Mouse (Mus musculus) embryonic facial prominence, embryonic 10.5 days (tissue): ENCODE measurements around the gene Bik. TPM values are rescaled to one million over a fixed set of nuclear protein-coding genes. Genes with fewer than 3 reads are reported as not detected.
"Not testable (repeated sequence)": the region's sequence is repeated elsewhere in the genome, so short reads cannot be mapped to it uniquely, and the experiment has no call there.

Experiments used
- DNase-seq: peaks from one replicate; pipeline ENCODE4 v3.0.0-alpha.2; 2017; ENCODE audit warnings: low spot score
- H3K27ac ChIP-seq: fragments of 300-500 bp; sonication (generic); replicated peaks from 2 replicates; pipeline ENCODE4 v1.5.1; 2016; ENCODE audit warnings: mild to moderate bottlenecking
- H3K27me3 ChIP-seq: fragments of 300-500 bp; sonication (generic); replicated peaks from 2 replicates; pipeline ENCODE4 v1.6.1; 2016; ENCODE audit warnings: low read depth, mild to moderate bottlenecking; ENCODE audit not compliant: poor library complexity, severe bottlenecking
- H3K36me3 ChIP-seq: fragments of 300-500 bp; sonication (generic); replicated peaks from 2 replicates; pipeline ENCODE4 v1.6.1; 2016; ENCODE audit warnings: mild to moderate bottlenecking, moderate library complexity
- H3K4me1 ChIP-seq: fragments of 300-500 bp; sonication (generic); 2 replicates; pipeline ENCODE4 v1.6.1; 2016
- H3K4me3 ChIP-seq: fragments of 300-500 bp; sonication (generic); 2 replicates; pipeline ENCODE4 v1.5.1; 2016; ENCODE audit warnings: mild to moderate bottlenecking, moderate library complexity
- H3K9me3 ChIP-seq: fragments of 300-500 bp; sonication (generic); 2 replicates; pipeline ENCODE4 v1.6.1; 2016; ENCODE audit warnings: mild to moderate bottlenecking
- WGBS: fragments of 180-500 bp; shearing (Covaris S2); methylation state at CpG from one replicate; pipeline ENCODE4 v1.1.7; 2016; 5-methylcytosine and 5-hydroxymethylcytosine counted together
- polyA plus RNA-seq: library from polyadenylated mRNA; unstranded; fragments of >200 nt; fragmentation: Nextera tagmentation; extraction: Ambion mirVana; gene quantifications from 2 replicates; pipeline ENCODE4 v1.2.1, GENCODE M21; 2016

Gene Bik
- polyA plus RNA-seq, 1 experiment from 2014 or later = 2.3 TPM

DNA sequence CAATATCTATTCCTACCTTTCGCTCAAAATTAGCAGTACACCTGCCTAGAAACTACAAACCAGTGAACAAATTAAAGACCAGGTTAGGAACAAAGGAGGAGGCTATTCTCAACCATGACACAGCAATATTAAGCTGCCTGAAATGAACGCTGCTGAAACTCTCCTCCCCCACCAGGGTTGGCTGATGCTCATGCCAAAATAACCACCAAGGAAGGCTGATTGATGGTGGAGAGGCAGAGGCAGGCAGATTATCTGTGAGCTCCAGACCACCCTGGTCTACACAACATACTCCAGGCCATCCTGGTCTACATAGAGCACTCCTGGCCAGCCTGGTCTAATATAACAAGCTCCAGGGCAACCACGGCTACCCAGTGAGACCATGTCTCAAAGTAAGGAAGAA lies 31.5 kb upstream of the Bik start:
- peaks cover 7% of the 10 kb centered on the region for H3K4me1 ChIP-seq
- no peaks in the 10 kb centered on the region for H3K9me3 ChIP-seq
- H3K27me3 ChIP-seq = no peaks in the 10 kb centered on the region
- H3K36me3 ChIP-seq = peaks cover 94% of the 10 kb centered on the region
- DNase-seq = no peak
- H3K4me3 ChIP-seq = no peak overlapping the region
- H3K27ac ChIP-seq = no peak overlapping the region
- WGBS = 91% methylated on average over 3 of the region's 3 CpGs

DNA sequence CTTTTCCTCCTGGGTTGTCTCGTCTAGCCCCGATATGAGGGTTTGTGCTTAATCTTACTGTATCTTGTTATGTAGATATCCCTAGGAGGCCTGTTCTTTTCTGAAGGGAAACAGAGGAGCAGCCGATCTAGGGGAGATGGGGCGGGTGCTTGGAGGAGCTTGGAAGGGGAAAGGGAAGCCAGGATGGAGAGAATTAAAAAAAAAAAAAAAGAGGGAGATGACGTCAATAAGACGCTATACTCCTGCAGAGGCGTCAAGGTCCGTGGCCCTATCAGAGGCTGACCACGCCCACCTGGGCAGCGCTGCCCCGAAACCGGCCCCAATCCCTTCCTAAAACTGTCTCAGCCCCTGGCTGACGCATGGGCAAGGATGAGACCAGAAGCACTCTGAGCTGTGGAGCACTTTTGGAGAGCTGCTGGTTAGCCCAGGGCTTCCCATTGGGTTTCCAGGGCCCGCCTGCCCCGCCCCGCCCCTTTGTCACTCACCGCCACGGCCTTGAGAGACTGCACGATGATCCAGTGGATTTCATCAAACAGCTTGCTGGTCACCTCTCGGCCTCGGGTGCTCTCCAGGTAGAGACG lies 30.8 kb upstream of the Bik start:
- Histone ChIP-seq H3K27me3 (no peaks in the 10 kb centered on the region), H3K9me3 (no peaks in the 10 kb centered on the region), H3K4me3 (peak overlapping the region; percentile 42), H3K36me3 (peaks cover 94% of the 10 kb centered on the region), H3K4me1 (peaks cover 7% of the 10 kb centered on the region), H3K27ac (no peak overlapping the region)
- WGBS = 63% methylated on average over 22 of the region's 22 CpGs
- DNase-seq = no peak

GRCm38 (mm10) chr15:83497299-83497698 lies 29.4 kb upstream of the Bik start:
- peaks cover 93% of the 10 kb centered on the region for H3K36me3 ChIP-seq
- peaks cover 7% of the 10 kb centered on the region for H3K4me1 ChIP-seq
- H3K9me3 ChIP-seq = no peaks in the 10 kb centered on the region
- WGBS = 88% methylated on average over 6 of the region's 6 CpGs
- H3K4me3 ChIP-seq = no peak overlapping the region
- no peak overlapping the region for H3K27ac ChIP-seq
- H3K27me3 ChIP-seq = no peaks in the 10 kb centered on the region
- DNase-seq = no peak

DNA sequence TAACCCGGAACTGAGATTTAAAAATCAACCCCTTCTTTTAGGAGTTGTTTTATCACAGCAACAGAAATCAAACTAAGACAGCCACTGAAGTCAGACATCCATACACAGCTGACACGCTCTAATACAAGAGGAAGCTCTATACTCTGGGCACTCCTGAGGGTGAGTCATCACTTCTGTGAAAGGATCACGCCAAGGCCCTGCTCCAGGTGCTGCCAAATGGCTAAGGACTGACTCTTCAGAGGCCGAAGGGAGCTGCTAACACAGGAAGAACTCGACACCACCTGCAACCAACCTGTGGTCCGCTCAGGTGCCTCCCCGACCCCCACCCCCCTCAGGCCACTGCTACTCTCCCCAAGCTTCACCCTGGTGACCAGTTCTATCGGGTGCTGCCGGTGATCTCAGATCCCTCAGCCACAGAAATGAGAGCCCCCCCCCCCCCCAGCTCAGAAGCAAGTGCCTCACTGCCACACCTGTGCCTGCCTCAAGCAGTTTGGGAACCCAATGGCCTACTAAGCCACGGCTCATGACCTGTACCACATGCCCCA lies 27.4 kb upstream of the Bik start:
- WGBS = 91% methylated on average over 10 of the region's 10 CpGs
- peaks cover 7% of the 10 kb centered on the region for H3K4me1 ChIP-seq
- DNase-seq = no peak
- H3K36me3 ChIP-seq = peaks cover 89% of the 10 kb centered on the region
- no peak overlapping the region for H3K4me3 ChIP-seq
- no peaks in the 10 kb centered on the region for H3K27me3 ChIP-seq
- H3K9me3 ChIP-seq = no peaks in the 10 kb centered on the region
- no peak overlapping the region for H3K27ac ChIP-seq

DNA sequence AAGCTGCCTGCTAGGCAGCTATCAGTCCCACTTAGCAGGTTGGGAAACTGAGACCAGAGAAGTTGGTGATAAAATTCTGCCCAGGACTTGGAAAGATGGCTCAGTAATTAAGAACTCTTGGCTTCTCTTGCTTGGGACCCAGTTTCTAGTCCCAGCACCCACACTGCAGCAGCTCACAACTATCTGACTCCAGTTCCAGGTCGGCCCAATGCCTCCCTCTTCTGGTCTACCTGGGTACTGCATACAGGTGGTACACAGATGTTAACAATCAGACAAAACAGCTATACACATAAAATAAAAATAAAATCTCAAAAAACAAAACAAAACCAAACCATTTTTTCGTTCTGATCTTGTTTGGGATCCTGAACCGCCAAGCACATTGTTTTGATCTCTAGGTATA lies 26.3 kb upstream of the Bik start:
- H3K27ac ChIP-seq = no peak overlapping the region
- peaks cover 91% of the 10 kb centered on the region for H3K36me3 ChIP-seq
- H3K27me3 ChIP-seq = no peaks in the 10 kb centered on the region
- 61% methylated on average over 3 of the region's 3 CpGs for WGBS
- H3K4me3 ChIP-seq = no peak overlapping the region
- no peaks in the 10 kb centered on the region for H3K9me3 ChIP-seq
- peak; percentile 45 for DNase-seq
- no peaks in the 10 kb centered on the region for H3K4me1 ChIP-seq

DNA sequence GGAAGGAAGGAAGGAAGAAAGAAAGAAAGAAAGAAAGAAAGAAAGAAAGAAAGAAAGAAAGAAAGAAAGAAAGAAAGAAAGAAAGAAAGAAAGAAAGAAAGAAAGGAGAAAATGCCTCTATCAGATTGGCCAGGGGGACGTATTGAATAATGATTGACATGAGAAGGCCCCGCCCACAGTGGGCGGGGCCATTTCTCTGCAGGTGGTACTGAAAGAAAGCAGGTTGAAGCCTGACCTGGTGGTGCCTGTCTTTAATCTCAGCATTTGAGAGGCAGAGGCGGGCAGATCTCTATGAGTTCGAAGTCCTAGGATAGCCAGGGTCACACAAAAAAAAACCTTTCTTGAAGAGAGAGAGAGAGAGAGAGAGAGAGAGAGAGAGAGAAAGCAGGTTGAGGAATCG lies 25.2 kb upstream of the Bik start:
- H3K27ac ChIP-seq, H3K9me3 ChIP-seq, H3K4me3 ChIP-seq, H3K4me1 ChIP-seq, H3K27me3 ChIP-seq, DNase-seq: not testable (repeated sequence)
- 79% methylated on average over 6 of the region's 6 CpGs for WGBS
- H3K36me3 ChIP-seq = peaks cover 89% of the 10 kb centered on the region

DNA sequence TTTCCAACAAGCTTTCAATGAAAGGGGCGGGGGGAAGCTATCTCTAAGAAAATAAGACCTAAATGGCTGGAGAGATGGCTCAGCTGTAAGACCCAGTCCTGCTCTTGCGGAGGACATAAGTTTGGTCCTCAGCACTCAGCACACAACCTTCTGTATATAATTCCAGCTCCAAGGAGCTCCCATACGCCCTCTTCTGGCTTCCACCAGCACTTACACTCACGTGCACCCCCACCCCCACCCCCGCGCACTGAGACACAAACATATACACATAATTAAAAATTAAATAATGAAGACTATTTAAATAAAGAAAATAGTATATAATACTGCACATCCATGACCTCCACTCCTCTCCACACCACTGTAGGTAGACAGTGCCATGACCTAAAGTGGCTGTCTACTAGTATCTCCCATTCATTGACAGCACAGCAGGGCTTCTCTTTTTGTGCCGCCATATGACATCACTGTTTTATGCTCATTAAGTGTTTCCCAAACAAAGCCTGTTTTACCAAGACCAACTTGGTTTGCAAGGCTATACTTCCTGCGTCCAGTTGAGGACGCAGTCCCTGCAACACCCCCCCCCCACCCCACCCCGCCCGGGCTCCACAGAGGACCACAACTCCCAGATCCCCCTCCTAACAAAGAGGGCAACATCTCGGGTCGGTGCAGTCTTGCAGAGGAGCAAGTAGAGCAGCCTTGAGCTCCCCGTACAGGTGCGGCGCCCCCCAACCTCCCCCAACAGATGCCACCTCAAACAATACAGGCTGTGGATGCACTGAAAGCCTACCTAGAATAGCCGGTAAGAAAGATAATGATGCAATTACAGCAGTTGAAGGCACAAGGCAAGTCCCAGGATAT lies 16.5 kb upstream of the Bik start:
- Histone ChIP-seq H3K4me1 (peaks cover 10% of the 10 kb centered on the region; the same call in 1 of the 2 replicates), H3K27ac (peak overlapping the region; percentile 79), H3K36me3 (peaks cover 10% of the 10 kb centered on the region), H3K4me3 (peak overlapping the region; percentile 64), H3K9me3 (no peaks in the 10 kb centered on the region), H3K27me3 (no peaks in the 10 kb centered on the region; the same call in 1 of the 2 replicates)
- 26% methylated on average over 17 of the region's 17 CpGs for WGBS
- DNase-seq = no peak

GRCm38 (mm10) chr15:83510805-83511405 lies 15.8 kb upstream of the Bik start, which contains the start of gene Ttll1:
Gene Ttll1 (minus strand): TSS chr15:83510893.
- Histone ChIP-seq H3K9me3 (no peaks in the 10 kb centered on the region), H3K27me3 (no peaks in the 10 kb centered on the region; the same call in 1 of the 2 replicates), H3K27ac (peak within 1 kb of the TSS; percentile 79), H3K4me1 (peaks cover 10% of the 10 kb centered on the region; the same call in 1 of the 2 replicates), H3K36me3 (peaks cover 3% of the 10 kb centered on the region; the same call in 1 of the 2 replicates), H3K4me3 (peak within 1 kb of the TSS; percentile 64)
- DNase-seq = peak; percentile 96
- WGBS = 13% methylated on average over 41 of the region's 41 CpGs

DNA sequence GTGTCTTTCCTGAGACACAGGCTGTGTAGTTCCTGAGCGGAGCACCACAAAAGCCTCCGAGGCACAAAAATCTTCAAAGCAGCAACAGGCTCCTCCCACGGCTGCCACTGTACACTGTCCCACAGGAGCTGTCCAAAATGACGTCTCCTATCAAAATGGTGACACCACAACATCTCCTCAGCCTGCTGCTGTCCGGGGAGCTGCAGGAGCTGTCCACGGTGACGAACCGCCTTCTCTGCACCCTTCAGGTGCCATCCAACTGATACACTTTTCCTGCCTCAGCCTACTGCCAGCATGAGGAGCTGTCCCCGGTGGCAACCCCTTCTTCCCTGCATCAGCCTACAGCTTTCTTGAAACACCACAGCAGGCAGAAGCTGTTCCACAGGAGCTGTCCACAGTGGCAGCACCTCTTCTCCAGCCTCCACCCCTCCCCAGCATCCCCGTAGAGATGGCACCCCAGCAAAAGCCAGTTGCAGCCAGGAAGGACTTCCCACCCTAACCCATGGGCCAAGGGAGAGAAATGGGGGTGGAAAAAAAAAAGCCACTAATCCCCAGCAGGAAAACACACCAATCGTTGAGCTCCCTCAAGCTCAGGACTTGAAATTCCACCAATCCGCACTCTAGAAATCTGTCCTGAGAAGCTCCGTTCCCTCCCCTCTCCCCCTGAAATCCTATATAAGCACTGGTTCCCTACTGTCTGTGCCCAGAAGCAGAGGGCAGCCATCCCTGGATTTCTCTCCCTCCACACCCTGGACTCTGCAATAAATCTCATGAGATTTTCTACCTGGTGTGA lies 14.0 kb upstream of the Bik start:
- 80% methylated on average over 13 of the region's 13 CpGs for WGBS
- no peaks in the 10 kb centered on the region for H3K36me3 ChIP-seq
- DNase-seq = no peak
- H3K4me3 ChIP-seq = no peak overlapping the region
- H3K4me1 ChIP-seq = peaks cover 10% of the 10 kb centered on the region; the same call in 1 of the 2 replicates
- no peaks in the 10 kb centered on the region; the same call in 1 of the 2 replicates for H3K27me3 ChIP-seq
- H3K27ac ChIP-seq = no peak overlapping the region
- H3K9me3 ChIP-seq = no peaks in the 10 kb centered on the region

DNA sequence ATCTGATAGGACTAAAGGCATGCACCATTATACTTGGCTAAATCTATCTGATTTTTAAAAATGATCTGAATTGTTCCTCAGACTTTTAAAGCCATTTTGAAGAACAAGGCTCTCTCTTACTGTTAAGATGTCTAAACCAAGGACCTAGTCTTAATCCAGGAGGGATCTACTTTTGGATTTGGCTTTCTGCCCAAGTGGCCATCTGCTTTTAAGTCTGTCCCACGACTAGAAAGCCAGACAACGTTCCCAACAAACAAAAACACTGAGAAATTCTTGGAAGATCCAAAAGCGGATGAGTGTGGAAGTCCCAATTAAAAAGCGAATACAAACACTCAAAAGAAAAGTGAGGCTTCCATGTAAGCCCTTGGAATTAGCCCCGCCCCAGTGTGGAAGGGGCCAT lies 11.6 kb upstream of the Bik start:
- Histone ChIP-seq H3K9me3 (no peaks in the 10 kb centered on the region), H3K36me3 (no peaks in the 10 kb centered on the region), H3K27ac (no peak overlapping the region), H3K27me3 (no peaks in the 10 kb centered on the region; the same call in none of the 2 replicates), H3K4me1 (peaks cover 18% of the 10 kb centered on the region), H3K4me3 (no peak overlapping the region)
- DNase-seq = no peak
- WGBS = 69% methylated on average over 5 of the region's 5 CpGs

GRCm38 (mm10) chr15:83518215-83519048 lies 8.2 kb upstream of the Bik start:
- DNase-seq = peak; percentile 78
- Histone ChIP-seq H3K9me3 (no peaks in the 10 kb centered on the region), H3K4me3 (no peak overlapping the region), H3K36me3 (no peaks in the 10 kb centered on the region), H3K4me1 (peaks cover 20% of the 10 kb centered on the region), H3K27me3 (no peaks in the 10 kb centered on the region; the same call in 1 of the 2 replicates), H3K27ac (peak overlapping the region; percentile 55; the same call in 1 of the 2 replicates)
- WGBS = 39% methylated on average over 20 of the region's 20 CpGs
